Mouse (Mus musculus): ENCODE data around the gene Ptpdc1. TPM values are rescaled to one million over a fixed set of nuclear protein-coding genes. Genes with fewer than 3 reads are reported as not detected.

Ptpdc1 gene
- polyA plus RNA-seq, 1 experiment from 2014 or later, result 1.4 TPM

- no peak for DNase-seq (ENCODE audit: low spot score)
Measured at GRCm38 (mm10) chr13:48548296-48548695, 77.2 kb downstream of the Ptpdc1 start.

GRCm38 (mm10) chr13:48547623-48548022 is 77.8 kb downstream of the Ptpdc1 start:
- no peak for DNase-seq (ENCODE audit: low spot score)

- peak; percentile 97 for DNase-seq (ENCODE audit: low spot score)
Measured at GRCm38 (mm10) chr13:48546330-48546917, 79.0 kb downstream of the Ptpdc1 start.

GRCm38 (mm10) chr13:48545476-48546281 is 79.8 kb downstream of the Ptpdc1 start:
- peak; percentile 99 for DNase-seq (ENCODE audit: low spot score)

GRCm38 (mm10) chr13:48544867-48545266 is 80.6 kb downstream of the Ptpdc1 start:
- DNase-seq (ENCODE audit: low spot score), result no peak

- DNase-seq (ENCODE audit: low spot score), result no peak
Measured at GRCm38 (mm10) chr13:48544391-48544790, 81.1 kb downstream of the Ptpdc1 start.

- no peak for DNase-seq (ENCODE audit: low spot score)
Measured at GRCm38 (mm10) chr13:48540488-48540887, 85.0 kb downstream of the Ptpdc1 start.

GRCm38 (mm10) chr13:48533441-48533840 is 92.0 kb downstream of the Ptpdc1 start:
- DNase-seq (ENCODE audit: low spot score), result no peak

GRCm38 (mm10) chr13:48531448-48531847 is 94.0 kb downstream of the Ptpdc1 start:
- DNase-seq (ENCODE audit: low spot score), result no peak

- DNase-seq (ENCODE audit: low spot score), result no peak
Measured at GRCm38 (mm10) chr13:48530685-48531084, 94.8 kb downstream of the Ptpdc1 start.

- no peak for DNase-seq (ENCODE audit: low spot score)
Measured at GRCm38 (mm10) chr13:48529028-48529427, 96.4 kb downstream of the Ptpdc1 start.

GRCm38 (mm10) chr13:48528123-48528871 is 97.2 kb downstream of the Ptpdc1 start:
- peak; percentile 72 for DNase-seq (ENCODE audit: low spot score)

MicroRNA genes within 50 kb of the gene (microRNA counts, 519-probe panel; counts per million panel counts)
- microRNA mmu-let-7a (9,167 counts per million, percentile 99 among the panel's probes with 10 or more counts), microRNA mmu-let-7d (7,984 counts per million, percentile 97 among the panel's probes with 10 or more counts), microRNA mmu-let-7f (7,219 counts per million, percentile 95 among the panel's probes with 10 or more counts)

Small RNA genes within 50 kb of the gene (microRNA-seq; reads per million reads assigned to microRNA genes)
- gene Gm24111 (ENCODE audit: borderline number of aligned reads), result not detected
- gene Mirlet7a-1 (ENCODE audit: borderline number of aligned reads), result 402 reads per million, percentile 61 among the genes with 10 or more reads in this experiment
- gene Mirlet7d (ENCODE audit: borderline number of aligned reads), result 8,800 reads per million, percentile 91 among the genes with 10 or more reads in this experiment
- gene Mirlet7f-1 (ENCODE audit: borderline number of aligned reads), result not detected

Other genes with a start within 250 kb of the Ptpdc1 start
- gene Zfp169, start 112.2 kb downstream of the Ptpdc1 start, polyA plus RNA-seq (2015; fragmentation: Nextera tagmentation; extraction: Ambion mirVana), result 3.6 and 4.2 TPM in 2 replicates
- gene A830005F24Rik, start 112.1 kb downstream of the Ptpdc1 start, polyA plus RNA-seq (2015; fragmentation: Nextera tagmentation; extraction: Ambion mirVana), result 1.4 and 1.7 TPM in 2 replicates
- 0.30 and 0.38 TPM in 2 replicates for gene Barx1, start 37.3 kb upstream of the Ptpdc1 start, polyA plus RNA-seq (2015; fragmentation: Nextera tagmentation; extraction: Ambion mirVana)
- gene Phf2, start 245.5 kb upstream of the Ptpdc1 start, polyA plus RNA-seq (2015; fragmentation: Nextera tagmentation; extraction: Ambion mirVana), result 11.9 and 13.0 TPM in 2 replicates